Mouse (Mus musculus) adipose tissue, adult 10 weeks (tissue): Measurements from ENCODE around the gene Erc2. TPM values are rescaled to one million over a fixed set of nuclear protein-coding genes. Genes with fewer than 3 reads are reported as not detected.

Experiments used
- polyA plus RNA-seq: library from polyadenylated mRNA; stranded (reverse); fragments of 350-450 nt; fragmentation: Illumina TruSeq; extraction: RNeasy Lipid Tissue Mini Kit (QIAGEN cat#74804); gene quantifications from one replicate; pipeline ENCODE4 v1.2.3, GENCODE M21; 2014; ENCODE audit warnings: low read depth, low replicate concordance

Gene Erc2
- 7.8 TPM for polyA plus RNA-seq

DNA sequence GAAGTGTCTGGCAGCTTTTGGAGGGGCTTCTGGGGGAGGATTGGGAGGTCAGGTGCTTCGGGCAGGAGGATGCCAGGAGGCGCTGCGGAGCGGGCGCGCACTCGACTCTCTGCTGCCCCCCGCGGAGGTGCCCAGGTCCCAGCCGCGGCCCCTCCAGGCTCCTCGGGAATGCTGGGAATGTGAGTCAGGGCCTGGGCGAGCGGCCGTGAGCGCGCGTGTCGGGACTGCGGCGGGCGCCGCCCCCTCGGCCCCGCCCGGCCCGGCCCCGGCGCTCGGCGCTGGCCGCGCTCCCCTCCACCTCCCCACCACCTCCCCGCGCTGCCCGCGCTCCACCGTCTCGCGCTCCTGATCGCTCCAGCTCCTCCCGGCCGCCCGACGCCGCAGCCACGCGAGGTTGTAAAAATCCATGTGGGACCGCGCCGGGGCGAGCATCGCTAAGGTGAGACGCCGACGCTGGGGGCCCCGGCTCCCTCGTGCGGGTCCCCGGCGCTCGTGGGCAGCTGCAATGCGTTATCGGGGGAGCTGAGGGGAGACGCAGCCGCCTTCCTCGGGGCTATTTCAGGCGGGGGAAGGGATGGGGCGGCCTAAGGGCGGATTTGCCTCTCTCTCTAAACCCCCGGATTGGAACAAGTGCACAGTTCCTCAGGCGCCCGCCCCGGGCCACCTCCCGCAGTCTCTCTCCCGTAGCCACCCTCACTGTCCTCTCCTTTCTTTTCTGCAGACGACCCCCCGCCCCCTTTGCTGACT, at the start of gene Erc2:
TSS of gene Erc2 (plus strand) at position 253 of the 747 bp plus-strand sequence.

GRCm38 (mm10) chr14:28504101-28505050, 882.1 kb downstream of the Erc2 start, which contains the start of gene Wnt5a:
Wnt5a (plus strand) TSS chr14:28504750.

Other genes starting within 250 kb of the Erc2 start
- gene Fam208a, start 193.6 kb upstream of the Erc2 start, polyA plus RNA-seq: 26.4 TPM
- 11.6 TPM for gene Ccdc66, start 114.0 kb upstream of the Erc2 start, polyA plus RNA-seq